Mouse (Mus musculus) stomach, postnatal 0 days (tissue): ENCODE measurements around the gene Csnk1e. TPM values are rescaled to one million over a fixed set of nuclear protein-coding genes. Genes with fewer than 3 reads are reported as not detected.

Experiments
- ATAC-seq: fragments of 200-750 bp; cut with Nextera tagmentation; 2 replicates; pipeline ENCODE4 v1.8.0; 2017; ENCODE audit not compliant: low FRiP score, low TSS enrichment
- DNase-seq: peaks from one replicate; pipeline ENCODE4 v3.0.0-alpha.2; 2016; ENCODE audit warnings: low spot score
- H3K27ac ChIP-seq: fragments of 300-500 bp; sonication (generic); replicated peaks from 2 replicates; pipeline ENCODE4 v1.5.1; 2014; ENCODE audit warnings: mild to moderate bottlenecking, control low read depth
- H3K27me3 ChIP-seq: fragments of 300-500 bp; sonication (generic); 2 replicates; pipeline ENCODE4 v1.6.1; 2014; ENCODE audit warnings: low read length; ENCODE audit not compliant: control insufficient read depth, insufficient read depth
- H3K36me3 ChIP-seq: fragments of 300-500 bp; sonication (generic); 2 replicates; pipeline ENCODE4 v1.6.1; 2014; ENCODE audit warnings: low read length, mixed read lengths; ENCODE audit not compliant: control insufficient read depth, insufficient read depth
- H3K4me1 ChIP-seq: fragments of 300-500 bp; sonication (generic); replicated peaks from 2 replicates; pipeline ENCODE4 v1.6.1; 2014; ENCODE audit warnings: antibody characterized with exemption; ENCODE audit not compliant: control insufficient read depth, insufficient read depth
- H3K4me2 ChIP-seq: fragments of 300-500 bp; sonication (generic); replicated peaks from 2 replicates; pipeline ENCODE4 v1.6.1; 2014; ENCODE audit warnings: low read depth, mild to moderate bottlenecking, control low read depth, moderate library complexity
- H3K4me3 ChIP-seq: fragments of 300-500 bp; sonication (generic); 2 replicates; pipeline ENCODE4 v1.5.1; 2014; ENCODE audit warnings: low read depth, low read length, control low read depth
- H3K9ac ChIP-seq: fragments of 300-500 bp; sonication (generic); 2 replicates; pipeline ENCODE4 v1.6.1; 2014; ENCODE audit warnings: mild to moderate bottlenecking, low read length, control low read depth, mixed read lengths
- H3K9me3 ChIP-seq: fragments of 300-500 bp; sonication (generic); 2 replicates; pipeline ENCODE4 v1.6.1; 2016; ENCODE audit warnings: low read length; ENCODE audit not compliant: control insufficient read depth
- CTCF ChIP-seq: IDR thresholded peaks from 2 replicates; pipeline ENCODE4 v1.5.1; 2016; ENCODE audit warnings: antibody characterized with exemption, low read depth, mild to moderate bottlenecking, moderate library complexity
- EP300 ChIP-seq: optimal IDR thresholded peaks from 2 replicates; pipeline ENCODE3; 2016; ENCODE audit warnings: antibody characterized with exemption
- WGBS: fragments of 180-500 bp; shearing (Covaris S2); extraction: QIAGEN DNeasy Blood & Tissue Kit; methylation state at CpG from one replicate; pipeline ENCODE4 v1.1.7; 2014; 5-methylcytosine and 5-hydroxymethylcytosine counted together
- polyA plus RNA-seq: library from polyadenylated mRNA; unstranded; fragments of >200 nt; fragmentation: Nextera tagmentation; extraction: Ambion mirVana; gene quantifications from 2 replicates; pipeline ENCODE4 v1.2.1, GENCODE M21; 2015

Gene Csnk1e
- polyA plus RNA-seq, 1 experiment from 2014 or later, result 44.8 TPM

DNA sequence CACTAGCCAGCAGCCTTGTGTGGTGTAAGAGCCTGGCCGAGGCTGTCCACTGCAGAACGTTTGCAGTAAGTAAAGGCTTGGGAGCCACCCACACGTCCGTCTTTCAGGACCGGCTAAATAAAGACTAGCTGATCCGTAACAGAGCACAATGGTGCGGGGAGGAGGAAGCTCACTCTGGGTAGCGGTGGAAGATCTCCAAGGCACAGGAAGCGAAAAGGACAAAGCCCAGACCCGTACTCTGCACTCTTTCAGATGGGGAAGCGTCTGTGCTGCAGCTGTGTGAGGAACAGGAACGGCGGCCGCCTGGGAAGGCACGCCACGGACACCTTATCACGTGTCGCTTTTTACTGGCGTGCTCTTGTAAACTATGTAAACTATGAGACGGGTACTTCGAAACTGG is 22.5 kb downstream of the Csnk1e start:
- ATAC-seq (no peak; the same call in 1 of the 2 replicates), DNase-seq (no peak)
- H3K27me3 ChIP-seq, result no peaks in the 10 kb centered on the region
- 24% methylated on average over 21 of the region's 21 CpGs for WGBS
- H3K9me3 ChIP-seq, result no peaks in the 10 kb centered on the region
- H3K9ac ChIP-seq, result no peak overlapping the region
- H3K36me3 ChIP-seq, result peaks cover 12% of the 10 kb centered on the region
- no peak overlapping the region for H3K4me3 ChIP-seq
- H3K4me1 ChIP-seq, result no peaks in the 10 kb centered on the region; the same call in 1 of the 2 replicates
- peak overlapping the region; percentile 50; the same call in 1 of the 2 replicates for H3K27ac ChIP-seq
- no peak overlapping the region for H3K4me2 ChIP-seq
- no peak for TF ChIP-seq EP300

- Histone ChIP-seq H3K9ac (no peak overlapping the region), H3K4me2 (no peak overlapping the region), H3K9me3 (no peaks in the 10 kb centered on the region), H3K4me3 (no peak overlapping the region), H3K4me1 (no peaks in the 10 kb centered on the region; the same call in 1 of the 2 replicates), H3K36me3 (peaks cover 12% of the 10 kb centered on the region), H3K27ac (peak overlapping the region; percentile 18; the same call in 1 of the 2 replicates), H3K27me3 (no peaks in the 10 kb centered on the region)
- ATAC-seq (no peak), DNase-seq (no peak)
- TF ChIP-seq CTCF, result no peak
- TF ChIP-seq EP300, result no peak
- WGBS, result 78% methylated on average over 11 of the region's 11 CpGs
Measured at GRCm38 (mm10) chr15:79432328-79432727, 23.0 kb downstream of the Csnk1e start.

DNA sequence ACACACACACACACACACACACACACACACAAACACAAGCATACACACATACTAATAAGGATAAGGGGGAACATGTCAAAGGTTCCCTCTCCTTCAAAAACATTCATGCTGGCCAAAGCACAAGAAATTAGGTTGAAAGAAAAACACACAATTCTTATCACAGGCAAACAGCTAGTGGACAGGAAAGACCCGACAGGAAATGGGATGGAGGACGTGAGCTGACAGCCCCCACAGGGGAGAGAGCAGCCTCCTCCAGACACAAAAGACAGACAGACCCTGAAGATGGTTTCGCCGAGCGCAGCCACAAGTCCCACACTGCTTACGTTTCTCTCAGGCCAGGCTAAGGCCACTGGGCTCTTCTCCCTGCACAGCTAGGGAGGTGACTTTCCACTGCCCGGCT is 23.4 kb downstream of the Csnk1e start:
- WGBS, result 41% methylated on average over 7 of the region's 7 CpGs
- Histone ChIP-seq H3K4me2 (no peak overlapping the region), H3K4me1 (no peaks in the 10 kb centered on the region; the same call in 1 of the 2 replicates), H3K36me3 (peaks cover 12% of the 10 kb centered on the region), H3K9me3 (no peaks in the 10 kb centered on the region), H3K27ac (no peak overlapping the region), H3K9ac (no peak overlapping the region), H3K4me3 (no peak overlapping the region), H3K27me3 (no peaks in the 10 kb centered on the region)
- TF ChIP-seq CTCF, result no peak
- TF ChIP-seq EP300, result no peak
- no peak for ATAC-seq
- no peak for DNase-seq

- no peak overlapping the region for H3K4me2 ChIP-seq
- DNase-seq, result no peak
- no peaks in the 10 kb centered on the region for H3K9me3 ChIP-seq
- H3K4me1 ChIP-seq, result no peaks in the 10 kb centered on the region; the same call in 1 of the 2 replicates
- no peak overlapping the region for H3K4me3 ChIP-seq
- H3K36me3 ChIP-seq, result peaks cover 19% of the 10 kb centered on the region
- ATAC-seq, result no peak
- no peak for TF ChIP-seq EP300
- TF ChIP-seq CTCF, result no peak
- H3K9ac ChIP-seq, result no peak overlapping the region
- 80% methylated on average over 10 of the region's 10 CpGs for WGBS
- H3K27me3 ChIP-seq, result no peaks in the 10 kb centered on the region
- H3K27ac ChIP-seq, result no peak overlapping the region
Measured at GRCm38 (mm10) chr15:79430461-79431000, 24.8 kb downstream of the Csnk1e start.

GRCm38 (mm10) chr15:79429994-79430393 is 25.4 kb downstream of the Csnk1e start:
- ATAC-seq, result no peak
- Histone ChIP-seq H3K4me3 (no peak overlapping the region), H3K9me3 (no peaks in the 10 kb centered on the region), H3K4me2 (no peak overlapping the region), H3K9ac (no peak overlapping the region), H3K36me3 (peaks cover 24% of the 10 kb centered on the region), H3K27me3 (no peaks in the 10 kb centered on the region), H3K4me1 (no peaks in the 10 kb centered on the region), H3K27ac (no peak overlapping the region)
- no peak for TF ChIP-seq CTCF
- TF ChIP-seq EP300, result no peak
- DNase-seq, result no peak
- 81% methylated on average over 7 of the region's 9 CpGs for WGBS

GRCm38 (mm10) chr15:79429527-79429926 is 25.8 kb downstream of the Csnk1e start:
- no peak overlapping the region for H3K4me3 ChIP-seq
- no peak overlapping the region for H3K9ac ChIP-seq
- no peaks in the 10 kb centered on the region for H3K4me1 ChIP-seq
- no peaks in the 10 kb centered on the region for H3K9me3 ChIP-seq
- ATAC-seq (no peak), DNase-seq (no peak)
- no peak overlapping the region for H3K27ac ChIP-seq
- H3K4me2 ChIP-seq, result no peak overlapping the region
- peaks cover 27% of the 10 kb centered on the region for H3K36me3 ChIP-seq
- no peak for TF ChIP-seq EP300
- TF ChIP-seq CTCF, result no peak
- WGBS, result 90% methylated on average over 12 of the region's 12 CpGs
- H3K27me3 ChIP-seq, result no peaks in the 10 kb centered on the region
